Mouse (Mus musculus) liver, postnatal 0 days (tissue): Measurements from ENCODE around the gene Tmem236. TPM values are rescaled to one million over a fixed set of nuclear protein-coding genes. Genes with fewer than 3 reads are reported as not detected.

Experiments used
- ATAC-seq: fragments of 200-750 bp; cut with Nextera tagmentation; 2 replicates; pipeline ENCODE4 v1.8.0; 2017; ENCODE audit warnings: mild to moderate bottlenecking, moderate library complexity
- DNase-seq: peaks from one replicate; pipeline ENCODE4 v3.0.0-alpha.2; 2016
- H3K27ac ChIP-seq: fragments of 300-500 bp; sonication (generic); 2 replicates; pipeline ENCODE4 v1.5.1; 2014; ENCODE audit warnings: antibody characterized with exemption, moderate library complexity, mild to moderate bottlenecking, low read depth
- H3K27me3 ChIP-seq: fragments of 300-500 bp; sonication (generic); 2 replicates; pipeline ENCODE4 v1.6.1; 2014; ENCODE audit warnings: low read length, control low read depth, mixed read lengths; ENCODE audit not compliant: insufficient read depth
- H3K36me3 ChIP-seq: fragments of 300-500 bp; sonication (generic); replicated peaks from 2 replicates; pipeline ENCODE4 v1.6.1; 2014; ENCODE audit warnings: mild to moderate bottlenecking, control low read depth, low read length, moderate library complexity, mixed read lengths; ENCODE audit not compliant: insufficient read depth
- H3K4me1 ChIP-seq: fragments of 300-500 bp; sonication (generic); 2 replicates; pipeline ENCODE4 v1.6.1; 2014; ENCODE audit warnings: antibody characterized with exemption, mild to moderate bottlenecking, control low read depth; ENCODE audit not compliant: insufficient read depth
- H3K4me2 ChIP-seq: fragments of 300-500 bp; sonication (generic); 2 replicates; pipeline ENCODE4 v1.6.1; 2014; ENCODE audit warnings: low read depth, mild to moderate bottlenecking, low read length, moderate library complexity, mixed read lengths
- H3K4me3 ChIP-seq: fragments of 300-500 bp; sonication (generic); 2 replicates; pipeline ENCODE4 v1.5.1; 2014; ENCODE audit warnings: low read depth, low read length
- H3K9ac ChIP-seq: fragments of 300-500 bp; sonication (generic); replicated peaks from 2 replicates; pipeline ENCODE4 v1.6.1; 2014; ENCODE audit warnings: mild to moderate bottlenecking, moderate library complexity
- H3K9me3 ChIP-seq: fragments of 300-500 bp; sonication (generic); 2 replicates; pipeline ENCODE4 v1.6.1; 2016; ENCODE audit warnings: mild to moderate bottlenecking, control low read depth, low read length, mixed read lengths
- CTCF ChIP-seq: sonication (generic); IDR thresholded peaks from 2 replicates; pipeline ENCODE4 v1.5.1; 2016; ENCODE audit warnings: antibody characterized with exemption, low read depth
- EP300 ChIP-seq: IDR thresholded peaks from 2 replicates; pipeline ENCODE4 v1.6.1; 2016; ENCODE audit warnings: antibody characterized with exemption, low read depth, mild to moderate bottlenecking
- WGBS: fragments of 180-500 bp; shearing (Covaris S2); extraction: QIAGEN DNeasy Blood & Tissue Kit; methylation state at CpG from one replicate; pipeline ENCODE4 v1.1.7; 2014; ENCODE audit not compliant: insufficient replicate concordance; 5-methylcytosine and 5-hydroxymethylcytosine counted together
- polyA plus RNA-seq: library from polyadenylated mRNA; unstranded; fragments of >200 nt; fragmentation: Nextera tagmentation; extraction: Ambion mirVana; gene quantifications from 2 replicates; pipeline ENCODE4 v1.2.1, GENCODE M21; 2015

Tmem236 gene
- polyA plus RNA-seq, 1 experiment from 2014 or later: not detected

GRCm38 (mm10) chr2:14224387-14224786, 50.1 kb downstream of the Tmem236 start:
- TF ChIP-seq EP300 (no peak), CTCF (no peak)
- WGBS: 29% methylated on average over 3 of the region's 4 CpGs
- H3K4me3 ChIP-seq: no peak overlapping the region
- no peaks in the 10 kb centered on the region for H3K36me3 ChIP-seq
- no peaks in the 10 kb centered on the region for H3K4me1 ChIP-seq
- ATAC-seq (no peak), DNase-seq (no peak)
- H3K4me2 ChIP-seq: no peak overlapping the region
- no peaks in the 10 kb centered on the region for H3K27me3 ChIP-seq
- H3K9me3 ChIP-seq: no peaks in the 10 kb centered on the region
- H3K27ac ChIP-seq: no peak overlapping the region
- no peak overlapping the region for H3K9ac ChIP-seq

GRCm38 (mm10) chr2:14228495-14228894, 54.2 kb downstream of the Tmem236 start:
- no peaks in the 10 kb centered on the region for H3K27me3 ChIP-seq
- no peak overlapping the region for H3K4me3 ChIP-seq
- no peaks in the 10 kb centered on the region for H3K36me3 ChIP-seq
- DNase-seq (no peak), ATAC-seq (no peak)
- H3K4me2 ChIP-seq: no peak overlapping the region
- no peaks in the 10 kb centered on the region for H3K4me1 ChIP-seq
- no peak for TF ChIP-seq CTCF
- no peak; the same call in 1 of the 2 replicates for TF ChIP-seq EP300
- 49% methylated on average over 6 of the region's 6 CpGs for whole genome bisulfite sequencing
- peak overlapping the region; percentile 60 for H3K27ac ChIP-seq
- no peaks in the 10 kb centered on the region for H3K9me3 ChIP-seq
- H3K9ac ChIP-seq: no peak overlapping the region

DNA sequence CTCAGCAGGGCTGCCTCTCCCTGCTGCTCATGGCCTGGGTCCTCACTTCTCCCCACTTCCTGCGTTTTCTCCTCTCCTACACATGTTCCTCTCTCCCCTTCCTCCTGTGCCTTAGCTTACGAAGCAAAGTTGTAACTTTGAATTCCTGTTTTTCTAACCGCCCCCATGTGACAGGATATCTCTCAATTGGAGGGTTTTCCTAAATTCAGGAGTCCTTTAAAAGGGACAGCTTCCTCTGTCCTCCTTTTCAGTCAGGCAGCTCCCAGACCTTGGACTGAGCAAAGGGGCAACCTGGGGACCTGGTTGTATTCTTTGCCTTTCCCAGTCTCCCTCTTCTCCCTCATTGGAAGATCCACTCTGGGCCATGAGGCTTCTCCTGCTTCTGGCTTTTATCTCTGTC, 54.8 kb downstream of the Tmem236 start, which contains the start of gene Mrc1:
Gene Mrc1 (plus strand): TSS at position 244 of the 400 bp plus-strand sequence.
- peak within 1 kb of the TSS; percentile 60 for H3K27ac ChIP-seq
- H3K27me3 ChIP-seq: no peaks in the 10 kb centered on the region
- no peaks in the 10 kb centered on the region for H3K36me3 ChIP-seq
- 31% methylated on average over 3 of the region's 3 CpGs for WGBS
- no peak for TF ChIP-seq CTCF
- TF ChIP-seq EP300: no peak
- H3K4me3 ChIP-seq: peak within 1 kb of the TSS; percentile 29
- peak within 1 kb of the TSS; percentile 38 for H3K4me2 ChIP-seq
- H3K4me1 ChIP-seq: no peaks in the 10 kb centered on the region
- DNase-seq (no peak), ATAC-seq (0 out of 2 replicates have a peak, but pooled peaks have one; percentile 23)
- H3K9me3 ChIP-seq: no peaks in the 10 kb centered on the region
- peak within 1 kb of the TSS; percentile 35 for H3K9ac ChIP-seq

DNA sequence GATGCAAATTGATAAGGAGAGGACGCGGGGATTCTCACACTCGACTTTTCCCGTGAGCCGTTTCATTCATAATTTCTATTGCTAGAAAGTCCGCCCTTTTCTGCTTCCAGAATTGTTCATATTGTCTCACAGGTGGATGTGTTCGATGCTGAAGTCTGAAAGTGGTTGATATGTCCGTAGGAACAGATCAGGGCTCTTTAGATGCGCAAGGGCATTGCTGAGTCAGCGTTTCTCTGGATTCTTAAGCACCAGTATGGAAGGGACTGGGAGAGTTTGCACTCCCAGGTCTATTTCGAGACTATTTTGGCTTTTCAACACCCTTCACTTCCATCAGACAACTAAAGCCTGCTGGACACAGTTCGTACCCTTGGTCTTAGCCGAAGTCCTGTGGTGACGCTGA, 55.7 kb downstream of the Tmem236 start:
- Histone ChIP-seq H3K4me3 (peak overlapping the region; percentile 29), H3K9ac (peak overlapping the region; percentile 35; the same call in 1 of the 2 replicates), H3K4me2 (peak overlapping the region; percentile 38; the same call in 1 of the 2 replicates), H3K4me1 (no peaks in the 10 kb centered on the region), H3K9me3 (no peaks in the 10 kb centered on the region), H3K27ac (peak overlapping the region; percentile 60), H3K27me3 (no peaks in the 10 kb centered on the region), H3K36me3 (no peaks in the 10 kb centered on the region)
- WGBS: 70% methylated on average over 14 of the region's 14 CpGs
- TF ChIP-seq EP300 (no peak), CTCF (no peak)
- no peak for ATAC-seq
- no peak for DNase-seq

DNA sequence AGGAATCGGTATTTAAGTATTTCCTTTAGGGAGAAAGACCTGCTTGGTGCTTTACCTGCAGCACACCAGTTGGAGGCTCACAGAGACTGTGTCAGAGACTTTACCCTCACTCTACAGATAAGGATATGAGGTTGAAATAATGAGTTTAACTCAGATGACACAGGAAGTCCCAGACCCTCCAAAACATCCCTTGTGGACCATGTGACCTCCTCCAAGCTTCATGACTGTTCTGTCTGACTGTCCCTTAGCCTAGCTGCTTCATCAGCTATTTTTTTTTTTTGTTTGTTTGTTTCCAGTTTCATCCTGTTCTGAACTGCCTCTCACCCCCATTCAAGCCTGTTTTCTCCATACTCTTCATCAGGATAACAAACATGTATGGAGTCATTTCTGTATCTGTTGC, 58.6 kb downstream of the Tmem236 start:
- TF ChIP-seq EP300 (no peak), CTCF (no peak)

GRCm38 (mm10) chr2:14233983-14234382, 59.7 kb downstream of the Tmem236 start:
- no peak overlapping the region for H3K27ac ChIP-seq
- no peak for ATAC-seq

More for the DNA sequence above, 58.6 kb downstream of the Tmem236 start:
- Histone ChIP-seq H3K27me3 (no peaks in the 10 kb centered on the region), H3K4me2 (0 out of 2 replicates have a peak overlapping the region, but pooled peaks have one; percentile 18), H3K4me3 (no peak overlapping the region), H3K9me3 (no peaks in the 10 kb centered on the region), H3K9ac (no peak overlapping the region), H3K27ac (peak overlapping the region; percentile 22; the same call in 1 of the 2 replicates), H3K36me3 (no peaks in the 10 kb centered on the region), H3K4me1 (peaks cover 2% of the 10 kb centered on the region; the same call in 1 of the 2 replicates)
- ATAC-seq (peak; percentile 51), DNase-seq (no peak)
- 47% methylated on average over 1 of the region's 1 CpGs for WGBS

More at GRCm38 (mm10) chr2:14233983-14234382, 59.7 kb downstream of the Tmem236 start:
- Histone ChIP-seq H3K4me3 (no peak overlapping the region), H3K9me3 (no peaks in the 10 kb centered on the region), H3K36me3 (no peaks in the 10 kb centered on the region), H3K4me1 (peaks cover 2% of the 10 kb centered on the region; the same call in 1 of the 2 replicates), H3K9ac (no peak overlapping the region), H3K27me3 (no peaks in the 10 kb centered on the region), H3K4me2 (no peak overlapping the region)
- TF ChIP-seq EP300: no peak
- TF ChIP-seq CTCF: no peak
- 57% methylated on average over 2 of the region's 2 CpGs for WGBS
- no peak for DNase-seq
